Mouse (Mus musculus) G1E (cell line): ENCODE results near the gene Arid3b. TPM values are rescaled to one million over a fixed set of nuclear protein-coding genes. Genes with fewer than 3 reads are reported as not detected.

Experiments
- ATAC-seq: 2 replicates; pipeline ENCODE4 v1.8.0; 2016; ENCODE audit warnings: mild to moderate bottlenecking; ENCODE audit not compliant: insufficient number of reproducible peaks, poor library complexity, low FRiP score, severe bottlenecking; ENCODE audit errors: extremely low read depth
- DNase-seq: peaks from one replicate; pipeline ENCODE4 v3.0.0; 2012; ENCODE audit warnings: low spot score
- H3K27me3 ChIP-seq: 2 replicates; pipeline ENCODE4 v1.6.1; 2012; ENCODE audit warnings: mild to moderate bottlenecking, low read length, inconsistent platforms; ENCODE audit not compliant: insufficient read depth
- H3K36me3 ChIP-seq: replicated peaks from 2 replicates; pipeline ENCODE3; 2012; ENCODE audit warnings: mild to moderate bottlenecking, inconsistent platforms
- H3K4me1 ChIP-seq: 2 replicates; pipeline ENCODE4 v1.6.1; 2012; ENCODE audit warnings: low read depth, low read length, inconsistent platforms, mixed read lengths; ENCODE audit not compliant: insufficient read depth
- H3K4me3 ChIP-seq: 2 replicates; pipeline ENCODE4 v1.5.1; 2012; ENCODE audit warnings: low read depth, mild to moderate bottlenecking, inconsistent platforms, low read length, moderate library complexity, mixed read lengths
- H3K9me3 ChIP-seq: replicated peaks from 2 replicates; pipeline ENCODE4 v1.6.1; 2012; ENCODE audit warnings: inconsistent platforms
- CTCF ChIP-seq: IDR thresholded peaks from 2 replicates; pipeline ENCODE4 v1.5.1; 2012; ENCODE audit warnings: low read depth, low read length, inconsistent platforms, mixed read lengths
- GATA1 ChIP-seq: IDR thresholded peaks from 2 replicates; pipeline ENCODE4 v1.6.1; 2012; ENCODE audit warnings: borderline replicate concordance, low read length, inconsistent platforms, mixed read lengths
- GATA2 ChIP-seq: IDR thresholded peaks from 2 replicates; pipeline ENCODE4 v1.6.1; 2012; ENCODE audit warnings: low read depth, low read length, inconsistent platforms, borderline replicate concordance
- POLR2AphosphoS5 ChIP-seq: IDR thresholded peaks from 2 replicates; pipeline ENCODE4 v1.6.1; 2012; ENCODE audit warnings: low read depth, low read length, inconsistent platforms; ENCODE audit not compliant: insufficient replicate concordance
- TAL1 ChIP-seq: conservative IDR thresholded peaks from 2 replicates; pipeline ENCODE4 v1.6.1; 2012; ENCODE audit warnings: low read depth, low read length, inconsistent platforms, mixed read lengths
- polyA plus RNA-seq: library from polyadenylated mRNA; stranded (reverse); fragments of >175 nt; gene quantifications from 2 replicates; pipeline ENCODE4 v1.2.3, GENCODE M21; 2012
- total RNA-seq, 2 experiments: library from RNA; stranded (forward) in 1 of 2; stranded (reverse) in 1 of 2; fragments of 200-1000 nt in 1 of 2; fragments of >200 nt in 1 of 2; fragmentation: Nextera tagmentation in 1 of 2; gene quantifications; 2 replicates each; pipeline ENCODE4 v1.2.3; 2014 to 2017

The Arid3b gene
- total and polyA plus RNA-seq, 3 experiments: 6.1 to 19.5 (median 7.4) TPM

DNA sequence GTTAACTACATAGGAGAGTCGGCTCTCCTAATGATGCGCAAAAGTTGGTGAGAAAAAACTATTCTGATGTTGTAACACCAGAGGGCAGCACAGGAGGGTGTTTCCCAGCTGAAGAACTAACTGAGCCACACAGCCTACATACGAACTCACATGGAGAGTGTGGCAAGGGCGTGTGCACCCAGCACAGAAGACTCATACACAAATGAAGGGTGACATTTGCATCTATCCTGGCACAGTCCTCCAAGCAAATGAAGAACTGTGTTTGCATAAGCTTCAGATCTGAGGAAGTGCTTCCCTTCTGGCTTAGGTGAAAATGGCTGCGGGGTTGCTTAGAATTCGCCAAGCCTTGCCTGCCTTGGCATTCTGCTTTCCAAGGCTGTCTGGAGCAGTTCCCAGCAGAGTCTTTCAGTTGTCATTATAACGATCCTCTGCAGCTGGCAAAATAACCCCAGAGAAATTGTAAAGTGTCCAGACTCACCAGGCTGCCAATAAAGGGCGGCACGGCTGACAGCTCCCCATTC, 25.4 kb upstream of the Arid3b start:
- no peaks in the 10 kb centered on the region for H3K36me3 ChIP-seq
- 0 out of 2 replicates have a peak, but pooled peaks cover 2% of the 10 kb centered on the region for H3K4me1 ChIP-seq
- ATAC-seq: no peak
- H3K27me3 ChIP-seq: peaks cover 40% of the 10 kb centered on the region
- H3K9me3 ChIP-seq: no peaks in the 10 kb centered on the region
- TF ChIP-seq POLR2AphosphoS5 (no peak), CTCF (no peak), GATA1 (no peak), GATA2 (no peak), TAL1 (no peak)
- H3K4me3 ChIP-seq: no peak overlapping the region
- peak; percentile 31 for DNase-seq

DNA sequence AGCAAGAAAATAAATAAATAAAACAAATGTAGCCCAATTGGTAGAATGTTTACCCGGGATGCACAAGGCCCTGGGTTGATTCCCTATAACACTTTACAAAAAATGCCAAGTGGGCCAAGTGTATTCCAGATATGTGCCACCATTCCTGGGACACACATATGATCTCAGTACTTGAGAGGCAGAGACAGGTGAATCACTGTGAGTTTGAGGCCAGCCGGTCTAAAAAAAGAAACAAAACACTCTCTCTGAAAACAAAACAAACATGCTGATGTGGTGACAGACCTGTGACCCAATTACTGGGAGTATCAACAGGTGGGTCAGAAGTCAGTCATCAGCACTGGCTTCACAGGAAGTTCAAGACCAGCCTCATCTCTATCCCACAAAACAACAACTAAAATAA, 19.9 kb upstream of the Arid3b start:
- no peaks in the 10 kb centered on the region for H3K4me1 ChIP-seq
- no peaks in the 10 kb centered on the region for H3K36me3 ChIP-seq
- no peak for TF ChIP-seq POLR2AphosphoS5
- no peak for TF ChIP-seq TAL1
- no peak for TF ChIP-seq GATA1
- no peak for TF ChIP-seq GATA2
- no peak for TF ChIP-seq CTCF
- H3K27me3 ChIP-seq: peaks cover 25% of the 10 kb centered on the region
- H3K4me3 ChIP-seq: no peak overlapping the region
- no peaks in the 10 kb centered on the region for H3K9me3 ChIP-seq
- DNase-seq: no peak
- ATAC-seq: no peak

DNA sequence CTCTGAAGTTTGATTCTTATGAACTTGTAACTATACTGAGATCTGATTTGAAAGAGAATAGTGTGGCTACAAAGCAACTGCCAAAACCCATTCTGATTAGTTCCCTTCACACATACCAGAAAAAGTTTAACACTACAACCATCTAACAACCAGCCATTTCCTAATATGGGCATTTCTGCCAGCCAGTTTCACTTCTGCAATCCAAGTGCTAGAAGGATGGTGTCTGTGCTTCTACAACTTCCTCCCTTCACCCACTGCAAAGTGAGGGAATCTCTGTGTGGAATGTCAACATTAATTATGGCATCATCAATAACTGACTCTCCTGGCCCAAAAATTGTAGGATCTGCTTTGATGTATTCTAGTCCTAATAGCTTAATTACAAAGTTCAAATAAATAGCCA, 17.7 kb upstream of the Arid3b start:
- H3K4me1 ChIP-seq: no peaks in the 10 kb centered on the region
- H3K27me3 ChIP-seq: peaks cover 8% of the 10 kb centered on the region
- TF ChIP-seq CTCF: no peak
- no peak for TF ChIP-seq TAL1
- TF ChIP-seq POLR2AphosphoS5: no peak
- TF ChIP-seq GATA2: no peak
- no peak for TF ChIP-seq GATA1
- DNase-seq (no peak), ATAC-seq (no peak)
- no peaks in the 10 kb centered on the region for H3K9me3 ChIP-seq
- H3K4me3 ChIP-seq: no peak overlapping the region
- no peaks in the 10 kb centered on the region for H3K36me3 ChIP-seq

DNA sequence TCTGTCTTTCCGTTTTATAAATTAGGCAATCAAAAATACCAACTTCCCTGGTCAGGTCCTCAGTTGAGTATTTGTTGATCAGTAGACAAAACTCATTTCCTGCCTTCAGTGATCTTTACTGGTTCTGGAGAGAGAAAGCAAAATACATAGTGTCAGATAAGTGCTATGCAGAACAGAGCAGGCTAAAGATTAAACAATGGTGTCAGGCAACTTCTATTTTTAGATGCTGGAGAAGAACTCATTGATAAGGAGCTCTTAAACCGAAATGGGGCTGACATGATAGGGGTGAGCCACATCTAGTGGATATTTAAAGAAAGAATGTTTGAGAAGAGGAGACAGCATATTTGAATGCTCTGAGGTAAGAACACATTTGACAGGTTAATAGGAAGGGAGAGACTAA, 2.4 kb upstream of the Arid3b start:
- no peaks in the 10 kb centered on the region for H3K36me3 ChIP-seq

DNA sequence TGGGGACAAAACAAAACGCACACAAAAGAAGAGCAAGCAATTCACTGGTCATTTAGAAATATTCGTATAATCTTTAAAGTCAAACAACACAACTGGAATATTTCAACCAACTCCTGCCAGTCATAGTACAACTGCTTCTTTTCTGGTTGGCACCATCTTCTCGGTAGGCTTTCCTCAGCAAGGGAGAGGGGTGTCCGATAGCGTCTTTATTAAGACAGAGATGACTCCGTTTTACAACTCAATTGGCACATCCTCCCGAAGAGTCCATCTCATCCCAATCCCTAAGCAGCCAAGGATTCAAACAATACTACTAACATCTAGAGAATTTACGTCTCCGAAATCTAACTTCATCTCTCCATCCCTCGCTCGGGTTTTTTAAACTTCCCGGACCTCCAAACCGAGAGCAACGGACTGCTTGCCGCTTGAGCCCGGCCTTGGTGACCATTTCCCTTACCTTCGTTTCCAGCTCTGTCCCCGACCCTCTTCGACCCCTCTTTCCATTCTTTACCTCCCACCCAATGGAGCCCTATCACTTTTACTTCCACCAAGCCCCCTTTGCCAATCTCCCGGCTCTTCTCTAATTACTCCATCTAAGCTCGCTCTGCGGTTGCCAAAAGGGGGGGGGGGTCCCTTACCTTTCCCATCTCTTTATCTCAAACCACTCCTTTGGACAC, 615 bp downstream of the Arid3b start:
- H3K27me3 ChIP-seq: no peaks in the 10 kb centered on the region
- DNase-seq (no peak), ATAC-seq (no peak)
- H3K4me3 ChIP-seq: peak overlapping the region; percentile 83
- H3K36me3 ChIP-seq: peaks cover 11% of the 10 kb centered on the region
- no peak for TF ChIP-seq GATA2
- TF ChIP-seq CTCF: no peak
- no peak for TF ChIP-seq GATA1
- TF ChIP-seq POLR2AphosphoS5: no peak
- TF ChIP-seq TAL1: no peak
- H3K4me1 ChIP-seq: peaks cover 61% of the 10 kb centered on the region
- no peaks in the 10 kb centered on the region for H3K9me3 ChIP-seq

More for the DNA sequence above, 2.4 kb upstream of the Arid3b start:
- ATAC-seq (no peak), DNase-seq (no peak)
- H3K4me1 ChIP-seq: peaks cover 34% of the 10 kb centered on the region
- H3K27me3 ChIP-seq: peaks cover 11% of the 10 kb centered on the region
- TF ChIP-seq CTCF (no peak), GATA1 (no peak), POLR2AphosphoS5 (no peak), GATA2 (no peak), TAL1 (no peak)
- H3K9me3 ChIP-seq: no peaks in the 10 kb centered on the region
- H3K4me3 ChIP-seq: no peak overlapping the region

DNA sequence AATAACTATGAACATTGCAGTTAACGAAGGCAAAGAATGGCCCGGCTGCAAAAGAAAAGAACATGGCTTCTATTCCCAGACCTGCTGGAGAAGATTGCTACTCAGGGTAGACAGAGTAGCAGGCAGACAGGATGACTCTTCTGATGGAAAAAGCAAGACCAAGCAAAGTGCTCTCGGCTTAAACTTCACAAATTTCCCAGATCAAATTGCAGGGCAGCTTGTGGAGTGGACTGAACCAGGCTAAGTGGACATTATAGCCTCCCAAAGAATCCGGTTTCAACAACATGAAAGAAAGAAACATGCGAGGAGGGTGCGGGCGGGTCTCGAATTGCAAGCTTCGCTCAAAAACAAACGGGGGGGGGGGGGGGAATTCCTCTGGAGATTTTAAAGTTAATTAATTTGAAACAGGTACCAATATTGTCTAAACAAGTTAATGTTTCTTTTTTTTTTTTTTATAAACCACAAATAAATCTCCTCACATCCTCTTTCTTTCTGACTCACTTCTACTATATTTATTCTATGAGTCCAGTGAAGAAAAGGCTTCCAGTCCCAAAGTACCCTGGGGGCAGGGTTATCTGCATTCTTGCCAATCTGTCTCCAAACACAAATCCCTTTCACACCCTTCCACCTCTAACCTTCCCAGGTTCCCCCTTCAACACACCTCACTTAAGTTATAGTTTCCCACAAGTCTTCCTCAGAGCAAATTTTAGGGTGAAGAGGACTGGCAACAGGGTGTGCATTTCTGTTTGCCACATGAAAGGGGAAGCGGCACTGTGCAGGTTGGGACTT, 1.8 kb downstream of the Arid3b start:
- Histone ChIP-seq H3K4me1 (peaks cover 67% of the 10 kb centered on the region), H3K9me3 (no peaks in the 10 kb centered on the region), H3K4me3 (no peak overlapping the region), H3K27me3 (no peaks in the 10 kb centered on the region), H3K36me3 (peaks cover 12% of the 10 kb centered on the region)
- ATAC-seq (no peak), DNase-seq (no peak)
- TF ChIP-seq GATA1 (no peak), GATA2 (no peak), TAL1 (no peak), POLR2AphosphoS5 (no peak), CTCF (no peak)
